Mouse (Mus musculus): ENCODE measurements at regions not wholly inside any gene's neighbourhood (a gene's known extent, or its start where the extent isn't known, plus 50 kb on each side); places are given as distances from the start of the nearest gene placed in this dataset.
"Not testable (repeated sequence)": the region's sequence is repeated elsewhere in the genome, so short reads cannot be mapped to it uniquely, and the experiment has no call there.

GRCm38 (mm10) chr14:114485781-114486180 lies 606.2 kb upstream of the Gpc5 start:
- no peaks in the 10 kb centered on the region for H3K4me1 ChIP-seq (replicated peaks)
- 71% methylated on average over 4 of the region's 4 CpGs for WGBS (ENCODE audit: insufficient replicate concordance)
- no peak overlapping the region for H3K9ac ChIP-seq
- no peaks in the 10 kb centered on the region for H3K9me3 ChIP-seq (replicated peaks)
- no peak overlapping the region for H3K27ac ChIP-seq
- no peak for DNase-seq
- H3K27me3 ChIP-seq = no peaks in the 10 kb centered on the region
- no peak overlapping the region for H3K4me3 ChIP-seq (replicated peaks)
- H3K36me3 ChIP-seq = no peaks in the 10 kb centered on the region
- no peak overlapping the region for H3K4me2 ChIP-seq
- no peak for ATAC-seq (ENCODE audit: low read depth)

- H3K9ac ChIP-seq; H3K27me3 ChIP-seq; H3K27ac ChIP-seq; H3K4me3 ChIP-seq (replicated peaks); DNase-seq; H3K9me3 ChIP-seq (replicated peaks); ATAC-seq (ENCODE audit: low read depth); H3K36me3 ChIP-seq; H3K4me2 ChIP-seq; H3K4me1 ChIP-seq (replicated peaks): not testable (repeated sequence)
- 89% methylated on average over 3 of the region's 3 CpGs for WGBS (ENCODE audit: insufficient replicate concordance)
Measured at GRCm38 (mm10) chr14:114493371-114493770, 598.6 kb upstream of the Gpc5 start.

GRCm38 (mm10) chr14:114504976-114505375 lies 587.0 kb upstream of the Gpc5 start:
- no peak overlapping the region for H3K9ac ChIP-seq
- ATAC-seq (ENCODE audit: low read depth) = no peak
- H3K4me2 ChIP-seq = no peak overlapping the region
- H3K27ac ChIP-seq = no peak overlapping the region
- H3K27me3 ChIP-seq = no peaks in the 10 kb centered on the region
- DNase-seq = no peak
- no peaks in the 10 kb centered on the region for H3K9me3 ChIP-seq (replicated peaks)
- H3K4me1 ChIP-seq (replicated peaks) = no peaks in the 10 kb centered on the region
- no peak overlapping the region for H3K4me3 ChIP-seq (replicated peaks)
- H3K36me3 ChIP-seq = no peaks in the 10 kb centered on the region

- Histone ChIP-seq H3K9me3 (replicated peaks) (no peaks in the 10 kb centered on the region), H3K36me3 (no peaks in the 10 kb centered on the region), H3K27me3 (no peaks in the 10 kb centered on the region), H3K27ac (no peak overlapping the region), H3K4me3 (replicated peaks) (no peak overlapping the region), H3K4me2 (no peak overlapping the region), H3K4me1 (replicated peaks) (no peaks in the 10 kb centered on the region), H3K9ac (no peak overlapping the region)
- WGBS (ENCODE audit: insufficient replicate concordance) = 66% methylated on average over 4 of the region's 4 CpGs
- ATAC-seq (ENCODE audit: low read depth) = no peak
- no peak for DNase-seq
Measured at GRCm38 (mm10) chr14:114547910-114548680, 543.9 kb upstream of the Gpc5 start.

GRCm38 (mm10) chr14:114549101-114549500 lies 542.9 kb upstream of the Gpc5 start:
- Histone ChIP-seq H3K27me3 (no peaks in the 10 kb centered on the region), H3K4me3 (replicated peaks) (no peak overlapping the region), H3K27ac (no peak overlapping the region), H3K4me2 (no peak overlapping the region), H3K4me1 (replicated peaks) (no peaks in the 10 kb centered on the region), H3K36me3 (no peaks in the 10 kb centered on the region), H3K9me3 (replicated peaks) (no peaks in the 10 kb centered on the region), H3K9ac (no peak overlapping the region)
- DNase-seq (no peak), ATAC-seq (ENCODE audit: low read depth) (no peak)
- 14% methylated on average over 1 of the region's 1 CpGs for WGBS (ENCODE audit: insufficient replicate concordance)

GRCm38 (mm10) chr14:114566411-114567030 lies 525.5 kb upstream of the Gpc5 start:
- Histone ChIP-seq H3K27ac (no peak overlapping the region), H3K9me3 (replicated peaks) (no peaks in the 10 kb centered on the region), H3K27me3 (no peaks in the 10 kb centered on the region), H3K9ac (no peak overlapping the region), H3K4me1 (replicated peaks) (no peaks in the 10 kb centered on the region), H3K36me3 (no peaks in the 10 kb centered on the region), H3K4me2 (no peak overlapping the region), H3K4me3 (replicated peaks) (no peak overlapping the region)
- DNase-seq (no peak), ATAC-seq (ENCODE audit: low read depth) (no peak)
- WGBS (ENCODE audit: insufficient replicate concordance) = 42% methylated on average over 4 of the region's 4 CpGs

GRCm38 (mm10) chr14:114567673-114568309 lies 524.2 kb upstream of the Gpc5 start:
- WGBS (ENCODE audit: insufficient replicate concordance) = 20% methylated on average over 14 of the region's 14 CpGs
- no peak for ATAC-seq (ENCODE audit: low read depth)
- Histone ChIP-seq H3K4me3 (replicated peaks) (no peak overlapping the region), H3K9ac (no peak overlapping the region), H3K27ac (no peak overlapping the region), H3K27me3 (no peaks in the 10 kb centered on the region), H3K36me3 (no peaks in the 10 kb centered on the region), H3K9me3 (replicated peaks) (no peaks in the 10 kb centered on the region), H3K4me1 (replicated peaks) (no peaks in the 10 kb centered on the region), H3K4me2 (0 out of 2 replicates have a peak overlapping the region, but pooled peaks have one; percentile 8)
- DNase-seq = no peak

- no peak overlapping the region for H3K4me2 ChIP-seq
- H3K4me3 ChIP-seq (replicated peaks) = no peak overlapping the region
- H3K36me3 ChIP-seq = no peaks in the 10 kb centered on the region
- no peak overlapping the region for H3K9ac ChIP-seq
- H3K9me3 ChIP-seq (replicated peaks) = no peaks in the 10 kb centered on the region
- H3K4me1 ChIP-seq (replicated peaks) = no peaks in the 10 kb centered on the region
- no peak for ATAC-seq (ENCODE audit: low read depth)
- no peak for DNase-seq
- H3K27me3 ChIP-seq = no peaks in the 10 kb centered on the region
- 40% methylated on average over 4 of the region's 4 CpGs for WGBS (ENCODE audit: insufficient replicate concordance)
- no peak overlapping the region for H3K27ac ChIP-seq
Measured at GRCm38 (mm10) chr14:114587367-114588064, 504.5 kb upstream of the Gpc5 start.

- Histone ChIP-seq H3K4me1 (replicated peaks) (no peaks in the 10 kb centered on the region), H3K9me3 (replicated peaks) (no peaks in the 10 kb centered on the region), H3K27ac (no peak overlapping the region), H3K36me3 (no peaks in the 10 kb centered on the region), H3K27me3 (no peaks in the 10 kb centered on the region), H3K4me3 (replicated peaks) (no peak overlapping the region), H3K4me2 (no peak overlapping the region), H3K9ac (no peak overlapping the region)
- 62% methylated on average over 4 of the region's 4 CpGs for WGBS (ENCODE audit: insufficient replicate concordance)
- DNase-seq (no peak), ATAC-seq (ENCODE audit: low read depth) (no peak)
Measured at GRCm38 (mm10) chr14:114609296-114609695, 482.7 kb upstream of the Gpc5 start.

GRCm38 (mm10) chr14:114612400-114612799 lies 479.6 kb upstream of the Gpc5 start:
- Histone ChIP-seq H3K9ac (no peak overlapping the region), H3K4me1 (replicated peaks) (no peaks in the 10 kb centered on the region), H3K4me3 (replicated peaks) (no peak overlapping the region), H3K36me3 (no peaks in the 10 kb centered on the region), H3K27me3 (no peaks in the 10 kb centered on the region), H3K9me3 (replicated peaks) (no peaks in the 10 kb centered on the region), H3K27ac (no peak overlapping the region), H3K4me2 (no peak overlapping the region)
- whole genome bisulfite sequencing (ENCODE audit: insufficient replicate concordance) = 18% methylated on average over 1 of the region's 1 CpGs
- DNase-seq (no peak), ATAC-seq (ENCODE audit: low read depth) (no peak)

- no peak overlapping the region for H3K27ac ChIP-seq
- WGBS (ENCODE audit: insufficient replicate concordance) = 61% methylated on average over 1 of the region's 1 CpGs
- DNase-seq (no peak), ATAC-seq (ENCODE audit: low read depth) (no peak)
- no peak overlapping the region for H3K4me3 ChIP-seq (replicated peaks)
- H3K27me3 ChIP-seq = no peaks in the 10 kb centered on the region
- no peaks in the 10 kb centered on the region for H3K9me3 ChIP-seq (replicated peaks)
- no peak overlapping the region for H3K9ac ChIP-seq
- no peaks in the 10 kb centered on the region for H3K4me1 ChIP-seq (replicated peaks)
- H3K4me2 ChIP-seq = no peak overlapping the region
- H3K36me3 ChIP-seq = no peaks in the 10 kb centered on the region
Measured at GRCm38 (mm10) chr14:114656636-114657035, 435.4 kb upstream of the Gpc5 start.

Measured in liver, embryonic 13.5 days (tissue).